Mouse (Mus musculus) bone marrow macrophage, adult 2 months (primary cell): ENCODE data around the gene Dnajc27. TPM values are rescaled to one million over a fixed set of nuclear protein-coding genes. Genes with fewer than 3 reads are reported as not detected.

Experiments used
- H3K27ac ChIP-seq: 2 replicates; pipeline ENCODE4 v1.5.1; 2012; ENCODE audit warnings: low read depth, low read length; ENCODE audit not compliant: insufficient read depth
- H3K4me1 ChIP-seq: 2 replicates; pipeline ENCODE4 v1.6.1; 2012; ENCODE audit warnings: low read length; ENCODE audit not compliant: control insufficient read depth, insufficient read depth
- H3K4me3 ChIP-seq: 2 replicates; pipeline ENCODE4 v1.5.1; 2012; ENCODE audit warnings: mild to moderate bottlenecking, low read length, moderate library complexity; ENCODE audit not compliant: insufficient read depth
- CTCF ChIP-seq: IDR thresholded peaks from 2 replicates; pipeline ENCODE4 v1.5.1; 2012; ENCODE audit warnings: low read depth, mild to moderate bottlenecking, low read length, moderate library complexity
- POLR2A ChIP-seq: IDR thresholded peaks from 2 replicates; pipeline ENCODE4 v1.6.1; 2012; ENCODE audit warnings: mild to moderate bottlenecking, low read depth, low read length, borderline replicate concordance
- polyA plus RNA-seq: library from polyadenylated mRNA; stranded (reverse); fragments of >200 nt; gene quantifications from 2 replicates; pipeline ENCODE4 v1.2.4, GENCODE M21; 2012; ENCODE audit not compliant: missing spikeins, insufficient read depth, insufficient read length

Gene Dnajc27
- 3.2 and 3.4 TPM in 2 replicates for polyA plus RNA-seq

GRCm38 (mm10) chr12:4082132-4083001 is at the start of gene Dnajc27:
Gene Dnajc27, plus strand, starts transcription at chr12:4082583.
- peaks cover 9% of the 10 kb centered on the region; the same call in 1 of the 2 replicates for H3K4me1 ChIP-seq
- H3K4me3 ChIP-seq = peak within 1 kb of the TSS; percentile 79
- TF ChIP-seq POLR2A (0 out of 2 replicates have a peak, but pooled peaks have one; percentile 27), CTCF (no peak)
- H3K27ac ChIP-seq = peak within 1 kb of the TSS; percentile 82

DNA sequence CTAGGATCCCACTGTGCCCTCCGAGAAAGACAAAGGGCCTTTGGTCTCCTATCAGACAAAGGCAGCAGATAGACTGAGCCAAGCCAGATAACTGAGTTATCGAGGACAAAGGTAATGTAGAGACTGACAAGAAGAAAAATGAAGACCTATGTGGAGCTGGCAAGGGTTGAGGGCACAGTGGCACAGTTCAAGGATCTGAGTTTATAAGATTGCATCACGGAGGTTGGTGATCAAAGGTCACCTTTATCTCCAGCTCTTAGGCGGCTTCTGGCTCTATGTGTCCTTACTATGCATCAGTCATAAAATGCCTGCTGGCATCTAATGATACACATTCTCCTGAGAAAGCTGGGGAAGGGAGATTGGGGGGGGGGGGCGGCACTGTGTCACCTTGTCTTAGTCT is 46.2 kb upstream of the Dnajc27 start:
- H3K4me1 ChIP-seq = peaks cover 9% of the 10 kb centered on the region
- no peak overlapping the region for H3K4me3 ChIP-seq
- no peak overlapping the region for H3K27ac ChIP-seq
- TF ChIP-seq POLR2A (no peak), CTCF (no peak)

DNA sequence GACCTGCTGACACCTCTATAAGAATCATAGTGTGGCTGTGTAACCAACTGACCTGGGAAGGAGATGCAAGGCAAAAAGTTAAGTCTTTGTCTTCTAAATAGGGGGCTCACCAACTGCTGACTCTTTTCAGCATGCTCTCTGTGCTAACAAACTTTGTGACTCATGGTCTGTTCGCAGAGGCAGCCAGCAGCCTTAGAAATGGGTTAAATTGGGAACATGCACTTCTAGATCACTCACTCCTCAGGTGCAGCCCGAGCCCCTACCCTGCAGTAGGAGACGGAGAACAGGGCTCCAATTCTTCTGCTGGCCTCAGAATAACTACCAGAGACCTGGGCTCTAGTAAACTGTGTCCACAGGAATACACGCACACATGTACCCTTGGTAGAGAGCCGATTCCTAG is 44.9 kb upstream of the Dnajc27 start:
- 0 out of 2 replicates have a peak overlapping the region, but pooled peaks have one; percentile 72 for H3K4me3 ChIP-seq
- TF ChIP-seq CTCF (no peak), POLR2A (no peak)
- no peak overlapping the region for H3K27ac ChIP-seq
- H3K4me1 ChIP-seq = peaks cover 7% of the 10 kb centered on the region

- peaks cover 7% of the 10 kb centered on the region for H3K4me1 ChIP-seq
- TF ChIP-seq POLR2A = no peak
- TF ChIP-seq CTCF = no peak
- H3K27ac ChIP-seq = no peak within 1 kb of the TSS
- H3K4me3 ChIP-seq = peak within 1 kb of the TSS; percentile 72
Measured at GRCm38 (mm10) chr12:4038061-4039041, 44.0 kb upstream of the Dnajc27 start, which contains the start of gene Efr3b. Gene Efr3b, minus strand, starts transcription at chr12:4038915.

DNA sequence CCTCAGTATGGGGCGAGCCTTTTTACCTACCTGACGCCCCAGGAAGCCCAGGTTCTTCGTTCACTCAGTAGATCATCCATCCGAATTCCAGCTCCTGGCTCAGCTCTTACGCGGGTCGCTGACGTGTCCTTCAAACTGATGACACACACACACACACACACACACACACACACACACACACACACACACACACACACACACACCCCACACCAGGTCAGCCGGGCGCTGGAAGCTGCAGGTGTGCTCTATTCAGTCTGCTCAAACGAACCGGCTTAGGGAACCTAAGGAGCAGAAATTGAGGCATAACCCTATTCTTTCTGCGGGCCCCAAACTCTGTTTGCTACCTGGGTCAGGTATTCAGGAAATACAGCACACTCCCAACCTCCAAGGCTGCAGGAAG is 43.3 kb upstream of the Dnajc27 start:
- TF ChIP-seq CTCF (no peak), POLR2A (no peak)
- peaks cover 7% of the 10 kb centered on the region for H3K4me1 ChIP-seq
- peak overlapping the region; percentile 72 for H3K4me3 ChIP-seq
- no peak overlapping the region for H3K27ac ChIP-seq

DNA sequence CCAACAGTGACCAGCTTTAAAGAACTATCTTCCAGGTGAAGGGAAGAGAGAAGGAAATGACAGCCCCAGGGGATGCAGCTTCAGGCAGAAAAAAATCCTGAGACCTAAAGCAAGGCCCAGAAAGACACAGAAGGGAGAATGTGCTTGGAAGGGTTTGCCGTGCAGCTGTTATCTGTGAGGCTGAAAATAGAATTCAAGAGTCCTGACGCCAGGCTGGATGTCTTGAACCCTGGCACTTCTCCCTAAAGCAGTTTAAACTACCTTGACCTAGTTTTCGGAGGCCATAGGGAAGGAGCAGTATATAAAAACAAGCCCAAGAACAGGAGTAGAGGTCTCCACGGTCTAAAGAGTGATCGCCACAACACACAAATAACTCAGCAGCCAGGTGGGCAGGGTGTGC is 40.0 kb upstream of the Dnajc27 start:
- no peaks in the 10 kb centered on the region for H3K4me1 ChIP-seq
- no peak overlapping the region for H3K27ac ChIP-seq
- no peak overlapping the region for H3K4me3 ChIP-seq
- TF ChIP-seq CTCF = no peak
- no peak for TF ChIP-seq POLR2A

GRCm38 (mm10) chr12:4045992-4046391 is 36.4 kb upstream of the Dnajc27 start:
- no peak for TF ChIP-seq CTCF
- TF ChIP-seq POLR2A = no peak
- no peak overlapping the region for H3K4me3 ChIP-seq

DNA sequence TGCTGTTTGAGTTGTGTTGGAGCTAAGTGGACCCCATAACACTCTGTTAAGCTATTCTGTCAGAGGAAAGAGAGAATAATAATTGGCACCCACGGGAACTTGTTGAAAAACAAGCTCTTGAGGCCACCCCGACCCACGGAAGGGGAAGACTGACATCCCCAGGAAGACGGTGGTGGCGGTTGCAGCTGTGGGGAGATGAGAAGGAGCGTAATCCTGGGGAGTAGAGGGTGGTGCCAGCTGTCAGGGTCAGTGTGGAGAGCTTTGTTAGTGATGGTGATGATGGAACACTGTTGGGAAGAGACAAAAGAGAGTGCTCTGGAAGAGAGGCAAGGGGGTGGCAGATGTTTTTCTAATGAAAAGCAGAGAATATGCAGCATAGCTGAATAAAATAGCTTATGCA is 34.4 kb upstream of the Dnajc27 start:
- Histone ChIP-seq H3K4me1 (peaks cover 2% of the 10 kb centered on the region), H3K4me3 (no peak overlapping the region), H3K27ac (no peak overlapping the region)
- no peak for TF ChIP-seq CTCF
- no peak for TF ChIP-seq POLR2A

More at GRCm38 (mm10) chr12:4045992-4046391, 36.4 kb upstream of the Dnajc27 start:
- Histone ChIP-seq H3K27ac (no peak overlapping the region), H3K4me1 (no peaks in the 10 kb centered on the region)

- H3K4me3 ChIP-seq = no peak overlapping the region
- H3K27ac ChIP-seq = no peak overlapping the region
- no peak for TF ChIP-seq CTCF
- TF ChIP-seq POLR2A = no peak
- peaks cover 2% of the 10 kb centered on the region for H3K4me1 ChIP-seq
Measured at GRCm38 (mm10) chr12:4050861-4051425, 31.4 kb upstream of the Dnajc27 start.

DNA sequence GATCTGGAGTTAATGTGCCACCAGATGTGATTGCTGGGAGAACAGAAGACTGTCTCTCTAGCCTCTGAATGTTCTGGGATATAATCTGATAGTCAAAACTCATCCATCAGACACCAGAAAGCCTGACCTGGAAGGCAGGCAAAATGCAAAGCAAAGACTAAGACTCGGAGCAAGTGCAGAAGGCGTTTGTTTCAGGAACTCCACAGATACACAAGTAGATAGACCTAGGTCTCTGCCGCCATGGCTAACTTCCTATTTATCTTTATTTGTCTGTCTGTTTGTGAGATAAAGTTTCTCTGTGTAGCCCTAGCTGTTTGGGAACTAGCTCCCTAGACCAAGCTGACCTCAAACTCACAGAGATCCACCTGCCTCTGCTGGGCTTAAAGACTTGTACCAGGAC is 28.7 kb upstream of the Dnajc27 start:
- H3K27ac ChIP-seq = no peak overlapping the region
- peaks cover 8% of the 10 kb centered on the region for H3K4me1 ChIP-seq
- H3K4me3 ChIP-seq = no peak overlapping the region
- TF ChIP-seq CTCF (no peak), POLR2A (no peak)
